Mouse (Mus musculus) adrenal gland, postnatal 14 days (tissue): ENCODE measurements at regions not wholly inside any gene's neighbourhood (a gene's known extent, or its start where the extent isn't known, plus 50 kb on each side); places are given as distances from the start of the nearest gene placed in this dataset.

ENCODE experiments used
- DNase-seq: peaks from one replicate; pipeline ENCODE4 v3.0.0; 2021; ENCODE audit warnings: mixed read lengths

DNA sequence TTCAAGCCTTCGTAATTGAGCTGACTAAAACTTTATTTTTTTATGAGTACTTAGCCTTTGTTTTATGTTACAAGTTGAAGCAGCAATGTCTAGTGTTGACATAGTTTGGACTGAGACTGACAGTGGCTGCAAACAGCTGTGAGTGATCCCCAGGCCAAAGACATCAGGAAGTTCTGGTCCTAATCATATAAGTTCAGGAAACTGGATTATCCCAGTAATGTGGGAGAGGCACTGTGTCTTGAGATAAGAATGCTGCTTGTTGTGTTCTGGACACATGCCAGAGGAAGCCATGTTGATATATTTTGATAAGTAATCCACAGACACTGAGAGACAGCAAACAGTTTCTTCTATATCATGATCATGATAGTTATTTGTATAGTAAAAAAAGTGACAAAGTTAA, 153.4 kb downstream of the Lrriq3 start:
- no peak for DNase-seq

DNA sequence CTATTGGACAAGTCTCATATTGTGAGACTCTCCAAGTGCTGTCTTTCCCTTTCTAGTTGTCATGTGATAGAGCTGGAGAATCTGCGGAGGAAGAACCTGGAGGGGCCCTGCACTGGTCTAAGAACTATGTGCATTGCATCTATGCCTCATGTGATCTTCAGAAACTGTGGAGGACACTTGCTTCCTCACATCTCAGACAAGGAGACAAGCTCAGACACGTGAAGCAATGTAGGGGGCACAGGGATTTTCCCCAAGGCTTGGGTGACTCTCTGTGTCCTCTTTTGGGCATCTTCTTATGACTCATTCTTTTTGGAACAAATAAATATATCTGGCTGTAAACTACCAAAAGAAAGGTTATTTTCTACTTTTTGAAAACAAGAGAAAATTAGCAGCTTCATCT, 153.9 kb downstream of the Lrriq3 start:
- no peak for DNase-seq

DNA sequence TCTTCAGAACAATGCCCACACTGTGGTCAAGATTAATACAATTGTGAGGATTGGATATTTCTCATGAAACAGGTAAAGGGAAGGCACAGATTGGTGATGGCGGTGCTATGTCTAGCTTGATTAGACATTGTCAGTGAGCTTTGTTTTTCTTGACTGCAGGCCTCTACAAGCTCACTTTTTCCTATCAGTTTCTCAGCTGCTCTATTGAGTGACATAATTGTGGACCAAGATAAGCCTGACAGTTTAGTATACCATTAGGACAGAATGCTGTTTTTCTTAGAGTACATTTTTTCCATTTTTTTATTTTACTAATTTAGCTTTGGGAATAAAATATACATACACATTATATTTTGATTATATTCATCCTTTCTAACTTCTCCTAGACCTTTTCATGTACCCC, 154.7 kb downstream of the Lrriq3 start:
- DNase-seq: no peak

- no peak for DNase-seq
Measured at GRCm38 (mm10) chr3:155250904-155251303, 157.7 kb downstream of the Lrriq3 start.

DNA sequence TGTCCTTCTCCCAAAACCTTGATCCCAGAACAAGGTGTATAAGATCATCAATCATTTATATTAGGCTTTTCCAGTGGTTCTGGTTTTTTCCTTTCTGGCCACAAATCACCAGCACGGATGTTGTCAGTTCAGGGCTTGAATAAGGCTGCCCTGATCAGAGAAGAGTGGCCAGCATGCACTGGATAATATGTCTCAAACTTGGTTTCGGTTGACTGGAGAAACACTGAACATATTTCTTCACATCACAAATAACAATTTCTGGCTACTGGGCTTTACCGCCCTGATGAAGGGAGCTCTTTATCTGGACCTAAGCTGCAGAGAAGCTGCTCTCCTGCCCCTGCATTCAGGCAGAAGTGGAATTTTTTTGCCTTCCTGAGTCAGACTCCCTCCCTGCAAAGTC, 205.0 kb downstream of the Lrriq3 start:
- no peak for DNase-seq

DNA sequence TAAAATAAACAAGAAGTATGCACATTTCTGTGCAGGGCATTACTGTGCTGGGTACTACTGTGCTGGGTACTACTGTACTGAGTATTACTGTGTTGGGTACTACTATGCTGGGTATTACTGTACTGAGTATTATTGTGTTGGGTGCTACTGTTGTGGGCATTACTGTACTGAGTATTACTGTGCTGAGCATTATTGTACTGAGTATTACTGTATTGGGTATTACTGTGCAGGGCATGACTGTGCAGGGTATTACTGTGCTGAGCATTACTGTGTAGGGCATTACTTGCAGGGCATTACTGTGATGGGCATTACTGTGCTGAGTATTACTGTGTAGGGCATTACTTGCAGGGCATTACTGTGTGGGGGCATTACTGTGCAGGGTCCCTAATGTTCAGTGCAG, 205.5 kb downstream of the Lrriq3 start:
- DNase-seq: no peak

DNA sequence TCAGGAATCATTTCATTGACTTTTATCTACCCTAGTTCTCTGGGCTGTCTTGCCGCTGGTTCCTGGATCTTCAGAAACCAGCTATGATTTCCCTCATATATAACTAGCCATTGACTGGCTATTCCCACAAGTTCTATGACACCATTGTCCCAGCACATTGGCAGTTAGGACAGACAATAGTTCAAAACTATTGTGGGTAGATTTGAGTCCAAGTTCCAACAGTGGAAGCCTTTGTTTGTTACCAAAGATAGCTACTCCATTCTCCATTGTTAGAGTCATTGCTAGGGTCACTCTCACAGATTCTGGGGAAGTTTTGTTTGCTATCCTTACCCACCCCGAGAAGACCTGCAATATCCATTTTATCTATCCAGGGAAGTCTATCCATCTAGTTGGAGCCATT, 229.1 kb downstream of the Lrriq3 start:
- no peak for DNase-seq

DNA sequence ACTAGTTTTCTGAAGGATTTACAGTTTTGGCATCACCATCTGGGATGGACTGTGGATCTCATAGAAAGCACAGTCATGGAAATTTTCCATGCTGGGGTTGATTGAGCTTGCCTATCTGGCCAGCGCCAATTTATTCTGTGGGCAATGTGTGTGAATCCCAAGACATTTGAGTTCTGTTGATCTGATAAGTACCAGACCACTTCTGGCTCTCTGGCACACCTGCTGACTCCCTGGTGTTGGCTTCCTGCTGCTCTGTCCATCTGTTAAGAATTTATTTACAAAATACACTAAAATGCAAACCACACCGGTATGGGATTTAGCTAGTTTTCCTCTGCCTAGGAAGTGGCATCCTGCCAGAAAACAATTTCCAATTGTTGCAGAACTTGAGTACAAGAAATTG, 236.5 kb downstream of the Lrriq3 start:
- DNase-seq: no peak

DNA sequence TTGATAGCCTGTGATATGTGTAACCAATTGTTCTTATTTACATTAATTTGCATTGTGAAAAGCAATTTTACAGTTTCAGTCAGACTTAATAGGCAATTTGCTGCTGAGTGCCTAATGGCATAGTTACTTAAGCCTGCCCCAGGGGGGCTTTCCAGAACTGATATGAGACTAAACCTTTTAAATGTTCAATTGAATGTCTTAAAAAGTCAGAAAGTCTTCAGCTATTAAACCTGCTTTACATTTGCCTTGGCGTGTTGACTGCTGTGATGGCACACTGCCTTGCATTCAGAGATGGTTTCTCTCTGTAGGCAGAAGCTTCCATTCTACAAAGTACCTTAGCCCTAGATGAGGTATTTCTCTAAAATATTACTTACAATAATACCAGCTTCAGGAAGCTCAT, 256.0 kb downstream of the Lrriq3 start:
- DNase-seq: no peak

GRCm38 (mm10) chr3:155351636-155352035, 258.4 kb downstream of the Lrriq3 start:
- peak; percentile 4 for DNase-seq

DNA sequence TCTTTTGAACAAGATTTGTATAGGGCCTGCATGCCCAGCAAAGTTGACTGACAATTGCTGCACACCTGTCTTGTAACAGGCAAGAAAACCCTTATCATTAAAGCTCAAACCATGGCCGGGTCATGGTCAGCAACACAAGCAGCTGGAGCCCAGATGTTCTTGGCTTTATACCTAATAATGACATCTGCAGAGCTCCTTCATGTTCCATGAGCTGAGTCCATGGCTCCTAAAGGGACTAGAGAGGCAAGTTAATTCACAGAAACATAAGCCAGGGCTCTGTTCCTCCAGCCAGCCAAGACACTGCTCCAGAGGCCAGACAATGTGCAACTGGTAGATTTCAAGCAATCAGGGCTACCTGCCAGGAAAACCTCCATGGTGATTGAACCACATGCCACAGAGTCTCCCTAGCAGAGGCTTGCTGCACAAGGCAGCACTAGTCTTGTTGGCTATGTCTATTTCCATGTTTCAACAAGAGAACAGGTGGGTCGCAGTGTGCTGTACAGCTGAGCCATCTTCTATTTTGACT, 259.1 kb downstream of the Lrriq3 start:
- DNase-seq: no peak

DNA sequence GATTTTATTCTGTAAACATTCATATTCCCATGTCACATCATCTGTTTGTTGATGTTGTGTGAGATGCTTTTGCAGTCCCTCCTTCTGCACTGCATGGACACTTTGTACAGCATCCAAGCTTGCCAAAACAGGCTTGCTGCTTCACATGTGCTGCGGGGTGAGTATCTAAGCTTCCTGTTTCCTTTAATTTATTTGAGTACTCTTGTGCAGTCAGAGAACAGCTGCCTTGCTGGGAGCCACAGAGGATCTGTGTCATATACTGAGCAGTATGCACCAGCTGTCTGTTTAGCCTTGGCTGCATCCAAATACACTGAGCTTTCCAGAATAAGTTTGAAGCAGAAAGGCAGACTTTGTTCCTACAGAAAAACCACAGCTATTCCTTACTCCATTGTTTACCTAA, 267.2 kb downstream of the Lrriq3 start:
- DNase-seq: no peak

DNA sequence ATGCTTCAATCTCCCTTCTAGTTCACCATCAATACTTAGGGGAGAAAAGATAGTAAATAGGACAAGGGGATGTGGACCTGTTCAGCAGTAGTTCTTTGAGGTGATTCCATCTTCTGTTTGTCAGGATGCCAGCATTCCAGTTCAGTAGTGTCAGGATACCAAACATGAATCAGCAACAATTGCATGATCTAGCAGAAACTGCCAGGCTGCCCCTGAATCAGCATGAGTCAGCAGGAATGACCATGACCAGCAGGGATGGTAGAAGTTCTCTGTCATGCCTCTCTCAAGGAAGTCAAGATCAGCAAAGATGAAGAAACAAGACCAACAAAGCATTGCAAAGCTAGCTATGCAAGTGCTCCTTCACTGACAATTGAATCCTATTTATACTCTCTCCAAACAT, 277.5 kb downstream of the Lrriq3 start:
- DNase-seq: peak; percentile 54

DNA sequence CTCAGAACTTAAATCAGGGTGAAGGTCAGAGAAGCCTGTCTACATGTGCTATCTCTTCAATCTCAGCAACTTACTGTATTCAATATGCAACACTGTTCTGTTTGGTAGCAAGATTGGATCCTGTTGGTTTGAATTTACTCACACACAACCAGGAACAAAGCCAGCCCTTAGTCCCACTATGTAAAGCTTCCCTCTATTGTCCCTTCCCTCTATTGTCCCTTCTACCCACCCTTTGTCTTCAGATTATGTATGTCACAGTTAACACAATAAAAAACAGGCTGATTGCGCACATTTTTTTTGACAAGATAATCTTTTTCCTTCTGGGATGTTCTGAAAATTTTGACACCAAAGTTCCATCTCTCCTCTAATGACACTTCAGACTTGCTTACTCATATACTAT, 280.4 kb downstream of the Lrriq3 start:
- DNase-seq: no peak

GRCm38 (mm10) chr3:155381910-155382309, 288.7 kb downstream of the Lrriq3 start:
- DNase-seq: no peak

- DNase-seq: no peak
Measured at GRCm38 (mm10) chr3:155382817-155383216, 289.6 kb downstream of the Lrriq3 start.

DNA sequence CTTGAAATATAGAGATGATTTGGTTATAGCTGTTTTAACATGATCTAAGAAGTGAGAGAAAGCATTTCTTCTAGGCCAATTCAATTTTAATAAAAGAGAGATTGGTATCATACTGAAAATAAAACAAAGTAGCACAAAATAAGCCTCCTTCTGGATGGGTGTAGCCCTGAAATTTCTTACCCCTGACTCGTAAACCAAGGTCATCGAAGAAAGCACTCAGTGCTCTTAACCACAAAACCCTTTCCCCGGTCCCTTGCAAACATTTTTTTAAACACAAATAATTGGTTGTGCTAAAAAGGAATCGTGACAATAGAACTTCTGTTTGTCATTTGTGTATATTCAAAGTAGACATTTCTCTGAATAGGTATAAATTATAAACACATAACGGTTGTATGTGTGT, 297.4 kb downstream of the Lrriq3 start:
- no peak for DNase-seq

DNA sequence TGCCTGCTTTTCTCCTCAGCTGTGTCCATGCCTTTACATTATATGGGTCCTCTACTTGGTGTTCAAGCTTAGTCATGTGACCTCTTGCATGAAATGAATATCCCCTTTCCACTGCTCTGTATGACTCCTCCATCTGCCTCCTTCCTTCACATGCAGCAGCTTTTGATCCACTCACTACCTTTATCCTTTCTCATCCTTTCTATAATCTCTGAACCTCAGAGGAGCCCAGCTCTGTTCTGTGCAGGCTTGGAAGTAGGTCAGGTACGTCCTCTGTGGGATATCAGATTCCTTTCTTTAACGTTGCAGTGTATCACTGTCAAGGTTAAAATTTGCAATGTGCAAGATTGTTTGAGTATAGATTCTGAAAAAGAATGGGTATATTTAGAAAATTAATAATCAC, 302.9 kb downstream of the Lrriq3 start:
- no peak for DNase-seq

GRCm38 (mm10) chr3:155401763-155402162, 308.5 kb downstream of the Lrriq3 start:
- no peak for DNase-seq

DNA sequence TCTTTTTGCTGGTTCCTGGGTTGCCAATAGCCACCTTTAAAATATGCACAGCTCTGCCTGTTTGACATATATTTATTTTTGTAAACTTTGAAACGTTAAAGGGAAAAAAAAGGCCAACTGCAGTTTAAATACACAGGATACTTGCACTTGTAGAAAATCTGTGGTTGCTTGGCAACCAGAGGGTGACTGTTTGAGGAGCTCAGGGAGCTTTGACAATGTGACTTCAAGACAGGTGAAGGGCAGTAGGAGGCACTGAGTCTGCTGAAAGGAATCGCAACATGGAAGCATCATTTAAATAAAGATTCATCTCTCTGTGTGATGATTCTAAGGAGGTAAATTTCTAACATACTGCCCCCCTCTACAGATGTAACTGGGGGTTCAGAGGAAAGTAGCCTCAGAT, 315.7 kb downstream of the Lrriq3 start:
- DNase-seq: no peak

GRCm38 (mm10) chr3:155409371-155409770, 316.1 kb downstream of the Lrriq3 start:
- no peak for DNase-seq

DNA sequence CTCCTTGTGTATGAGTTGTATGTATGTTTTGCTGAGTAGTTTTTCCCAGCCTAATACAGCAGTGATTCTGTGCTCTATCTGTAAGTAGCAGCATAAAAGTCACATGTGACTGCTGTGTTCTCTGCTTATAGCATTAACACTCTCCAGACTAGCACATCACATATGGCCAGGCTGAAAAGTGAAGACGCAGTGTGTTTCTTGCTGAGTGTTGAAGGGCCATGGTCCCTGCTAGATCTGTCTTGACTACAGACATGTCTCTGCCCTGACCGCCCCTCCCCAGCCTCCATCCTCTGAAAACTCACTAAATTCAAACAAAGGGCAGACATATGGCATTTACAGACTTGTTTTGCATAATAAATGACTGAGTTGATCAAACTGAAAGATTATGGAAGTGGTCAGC, 316.6 kb downstream of the Lrriq3 start:
- no peak for DNase-seq

- no peak for DNase-seq
Measured at GRCm38 (mm10) chr3:155459701-155460481, 366.7 kb downstream of the Lrriq3 start.

DNA sequence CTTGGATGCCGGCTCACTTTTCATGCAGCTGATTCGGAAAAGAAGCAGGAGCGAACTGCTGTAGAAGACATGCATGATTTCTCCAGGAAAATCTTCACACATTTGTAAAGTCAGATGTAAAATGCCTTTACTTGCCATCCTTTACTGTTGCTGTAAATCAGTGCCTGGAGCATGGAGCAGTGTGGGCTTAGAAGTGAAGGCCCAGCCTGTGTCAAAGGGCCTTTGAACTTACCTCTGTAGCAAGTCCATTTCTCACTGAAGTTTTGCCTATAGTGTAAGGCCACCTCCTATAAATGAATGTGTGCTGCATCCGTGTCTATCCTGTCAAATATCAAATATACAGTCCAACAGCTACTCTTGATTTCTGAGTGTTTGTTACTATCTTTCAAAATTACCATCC, 368.9 kb downstream of the Lrriq3 start:
- no peak for DNase-seq

DNA sequence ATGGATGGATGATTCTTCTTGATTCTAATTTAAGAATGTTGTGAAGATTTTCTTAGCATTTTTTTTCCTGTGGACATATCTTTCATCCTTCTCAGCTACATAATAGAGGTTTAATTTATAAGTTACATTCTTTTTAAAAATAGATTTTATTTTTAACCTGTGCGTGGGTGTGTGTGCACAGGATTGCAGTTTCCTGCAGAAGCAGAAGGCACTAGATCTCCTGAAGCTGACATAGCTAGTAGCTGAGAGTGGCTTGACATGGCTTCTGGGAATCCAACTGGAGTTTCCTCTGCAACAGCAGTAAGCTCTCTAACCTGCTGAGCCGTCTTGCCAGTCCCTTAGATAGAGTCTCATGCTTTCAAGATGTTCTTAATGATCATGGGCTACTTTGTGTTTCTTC, 377.5 kb downstream of the Lrriq3 start:
- no peak for DNase-seq
